Mouse (Mus musculus) fibroblast of lung, adult 2 months (primary cell): ENCODE measurements at regions not wholly inside any gene's neighbourhood (a gene's known extent, or its start where the extent isn't known, plus 50 kb on each side); places are given as distances from the start of the nearest gene placed in this dataset.

Experiments
- DNase-seq: peaks from one replicate; pipeline ENCODE4 v3.0.0-alpha.2; 2011; ENCODE audit warnings: low read depth

DNA sequence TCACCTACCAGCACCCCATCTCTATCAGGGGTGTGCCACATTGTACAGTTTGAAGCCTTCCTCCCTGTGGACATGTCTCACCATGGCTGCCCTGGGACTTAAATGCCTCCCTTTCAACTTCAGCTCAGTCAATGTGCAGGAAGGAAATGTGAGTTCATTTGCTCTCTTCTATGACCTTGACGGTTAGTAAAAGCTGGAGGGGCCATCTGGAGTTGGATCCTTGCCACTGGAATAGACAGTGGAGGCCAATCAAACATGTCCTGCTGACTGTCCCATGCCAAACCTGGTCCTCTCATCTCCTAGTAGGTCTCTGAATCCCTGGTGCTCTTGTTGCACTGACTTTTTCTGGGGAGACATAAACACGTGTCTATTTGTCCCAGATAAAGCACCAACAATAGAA is 220.2 kb downstream of the Abcc12 start:
- no peak for DNase-seq

DNA sequence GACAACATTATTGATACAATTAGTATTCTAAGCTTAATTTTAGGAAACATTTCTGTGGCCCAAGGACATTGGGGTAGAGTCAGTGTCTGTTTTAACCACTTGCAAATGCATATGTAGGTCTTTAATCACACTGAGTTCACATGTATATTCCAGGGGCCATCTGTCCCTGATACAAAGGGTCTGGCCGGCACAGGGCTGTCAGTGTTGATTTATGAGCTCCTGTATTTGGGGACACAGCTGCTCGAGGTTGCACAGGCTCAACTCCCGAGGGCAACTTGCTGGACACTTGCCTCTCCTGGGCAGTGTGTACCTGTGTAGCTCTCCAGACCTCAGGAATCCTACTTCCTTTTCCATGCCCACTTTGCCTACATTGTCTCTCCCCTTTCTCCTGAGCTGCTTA is 221.0 kb downstream of the Abcc12 start:
- no peak for DNase-seq

DNA sequence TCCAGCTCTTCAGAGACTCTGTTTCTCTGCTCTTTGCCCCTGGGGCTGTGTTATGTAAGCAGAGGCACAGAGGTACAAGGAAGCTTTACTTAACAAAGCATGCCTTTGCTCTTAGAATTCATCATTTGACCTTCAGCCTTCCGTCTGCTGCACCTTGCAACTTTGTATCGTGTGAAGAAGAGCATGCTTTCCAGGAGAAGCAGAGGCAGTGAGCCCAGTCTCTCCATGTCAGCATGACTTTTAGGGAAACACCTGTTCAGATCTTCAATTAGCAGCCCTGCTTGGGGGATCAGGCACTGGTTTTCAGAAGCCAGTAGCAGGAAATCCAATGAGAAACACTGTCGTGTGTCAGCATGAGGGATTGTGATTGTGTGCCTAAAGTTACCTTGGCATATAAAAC is 226.7 kb downstream of the Abcc12 start:
- DNase-seq, result no peak

DNA sequence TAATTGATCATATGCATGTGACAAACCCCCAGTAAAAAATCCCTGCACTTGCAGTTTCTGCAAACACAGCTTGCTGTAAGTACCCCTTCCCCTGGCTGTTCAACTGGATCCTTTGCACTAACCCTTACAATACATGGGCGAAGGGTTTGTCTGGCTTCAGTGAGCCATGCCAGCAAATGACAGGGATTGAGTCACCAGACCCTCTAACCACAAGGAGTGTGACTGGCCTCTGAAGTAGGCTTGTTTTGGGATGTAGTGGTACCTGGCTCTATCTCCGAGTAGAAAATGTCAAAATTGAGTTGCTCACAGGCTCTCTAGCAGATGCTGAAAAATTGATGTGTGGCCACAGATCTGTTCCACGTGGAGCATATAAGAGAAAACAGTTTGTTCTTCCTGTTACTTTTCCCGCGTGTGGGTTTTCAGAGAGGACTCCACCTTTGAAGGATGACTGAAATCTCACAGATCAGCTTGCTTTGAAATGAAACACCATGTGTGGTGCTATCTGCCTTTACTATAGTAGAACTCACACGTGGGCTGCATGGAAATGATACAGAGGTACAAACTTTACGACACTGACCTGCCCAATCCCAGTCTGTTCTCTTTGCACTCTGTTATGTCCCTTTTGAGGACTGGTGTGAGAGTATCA is 228.8 kb downstream of the Abcc12 start:
- DNase-seq, result no peak

DNA sequence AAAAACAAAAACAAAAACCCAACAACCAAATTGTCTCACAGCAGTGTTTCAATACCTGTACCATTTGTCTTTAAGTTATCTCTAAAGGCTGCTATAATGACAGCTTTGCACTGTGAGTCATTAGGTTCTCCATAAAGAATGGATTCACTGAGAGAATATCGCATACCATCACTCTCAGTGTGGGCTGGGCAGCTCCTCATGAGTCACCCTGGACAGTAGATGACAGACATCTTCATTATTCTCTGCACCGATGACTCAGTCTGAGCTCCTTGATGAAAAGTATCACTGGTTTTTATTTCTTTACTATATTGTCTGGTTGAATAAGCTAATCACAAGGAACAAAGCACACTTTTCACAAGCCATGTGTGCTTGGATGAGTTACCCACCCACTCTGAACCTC is 230.4 kb downstream of the Abcc12 start:
- no peak for DNase-seq

DNA sequence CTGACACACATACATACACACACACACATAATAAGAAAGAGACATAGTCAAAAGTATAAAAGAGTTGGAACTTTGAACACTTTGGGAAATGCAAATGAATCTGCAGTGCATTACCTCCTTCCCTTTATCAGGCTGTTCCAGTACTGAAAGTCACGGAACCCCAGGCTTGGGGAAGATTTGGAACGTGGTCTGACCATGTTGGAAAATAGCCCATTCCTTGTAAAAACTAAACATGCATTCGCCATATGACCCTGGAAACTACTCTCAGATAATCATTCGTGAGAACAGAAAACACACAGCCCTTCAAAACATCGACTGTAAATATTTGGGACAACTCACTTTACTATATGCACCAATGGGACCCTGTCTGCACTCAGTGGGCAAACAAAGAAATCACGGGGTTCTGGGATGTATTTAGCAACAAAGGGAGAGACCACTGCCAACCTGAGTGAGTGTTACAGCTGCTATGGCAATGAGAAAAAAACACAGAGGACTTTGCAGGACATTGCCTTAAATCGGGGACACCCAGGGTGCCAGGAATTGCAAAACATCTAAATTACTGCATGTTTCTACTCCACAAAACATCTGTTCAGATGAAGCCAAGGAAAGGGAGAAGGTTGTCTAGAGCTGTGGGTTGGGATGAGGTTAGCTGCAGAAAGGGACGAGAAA is 238.3 kb downstream of the Abcc12 start:
- no peak for DNase-seq

DNA sequence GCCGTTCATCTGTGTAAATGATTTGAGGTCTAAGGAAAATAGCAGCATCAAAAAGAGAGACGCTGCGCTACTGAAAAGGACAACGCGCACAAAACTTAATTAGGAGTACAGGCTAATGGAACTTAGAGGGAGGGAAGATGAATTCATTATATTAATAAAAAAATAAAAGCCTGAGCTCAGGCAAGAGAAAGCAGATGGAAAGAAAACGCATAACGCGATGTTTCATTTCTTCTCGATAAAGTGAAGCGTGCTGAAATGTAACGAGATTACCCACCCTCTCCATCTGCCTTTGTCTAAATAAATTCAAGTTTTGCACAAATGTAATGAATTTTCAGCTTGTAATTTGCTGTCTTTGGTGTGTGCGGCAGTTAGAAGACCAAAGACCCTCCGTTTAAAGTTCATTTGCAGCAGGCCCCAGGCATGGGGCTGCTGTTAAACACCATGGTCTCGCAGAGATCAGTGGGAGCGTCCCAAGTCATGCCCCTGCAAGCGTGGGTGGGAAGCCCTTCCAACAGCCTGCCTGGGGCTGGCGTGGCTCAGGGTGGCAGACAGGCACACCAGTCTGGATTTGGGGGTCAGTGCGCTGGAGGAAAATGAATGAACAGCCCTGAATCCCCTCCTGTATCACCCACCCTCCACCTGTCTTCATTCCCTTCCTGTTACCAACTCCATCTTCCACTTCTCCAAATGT is 241.8 kb downstream of the Abcc12 start:
- DNase-seq, result no peak

DNA sequence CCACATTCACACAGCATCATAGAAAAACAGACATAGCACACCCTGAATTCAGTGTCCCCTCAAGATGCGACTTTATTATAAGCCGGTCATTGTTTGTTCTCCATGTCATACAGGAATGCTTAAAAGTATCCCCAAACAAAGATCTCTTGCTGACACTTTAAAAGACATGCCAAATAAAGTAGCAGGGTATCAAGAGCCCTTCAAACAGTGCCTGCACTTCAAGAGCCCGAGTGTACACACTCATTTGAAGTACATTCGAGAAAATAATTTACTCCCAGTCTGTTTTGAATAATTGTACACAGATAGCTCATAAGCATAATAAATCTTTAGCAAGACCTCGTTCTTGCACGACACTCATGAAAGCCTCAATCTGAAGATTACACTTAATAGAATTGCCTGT is 249.1 kb downstream of the Abcc12 start:
- no peak for DNase-seq

DNA sequence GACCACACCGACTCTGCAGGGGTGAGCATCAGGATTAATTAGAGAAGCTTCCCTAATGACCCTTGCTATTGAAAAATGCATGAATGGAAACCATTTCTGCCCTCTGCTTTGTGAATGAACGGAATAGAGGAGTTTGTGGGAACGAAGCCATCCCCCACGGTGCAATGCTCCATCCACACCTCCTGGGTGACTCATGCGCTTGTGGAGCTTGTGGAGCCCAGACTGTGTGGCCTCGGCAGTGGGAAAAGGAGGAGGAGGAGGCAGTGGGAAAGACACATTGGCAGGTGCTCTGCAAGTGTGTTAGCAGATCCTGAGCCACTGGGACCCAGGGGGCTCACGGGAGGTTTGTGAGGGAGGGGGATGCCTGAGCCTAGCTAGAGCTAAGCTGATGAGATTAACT is 251.9 kb downstream of the Abcc12 start:
- peak; percentile 44 for DNase-seq

DNA sequence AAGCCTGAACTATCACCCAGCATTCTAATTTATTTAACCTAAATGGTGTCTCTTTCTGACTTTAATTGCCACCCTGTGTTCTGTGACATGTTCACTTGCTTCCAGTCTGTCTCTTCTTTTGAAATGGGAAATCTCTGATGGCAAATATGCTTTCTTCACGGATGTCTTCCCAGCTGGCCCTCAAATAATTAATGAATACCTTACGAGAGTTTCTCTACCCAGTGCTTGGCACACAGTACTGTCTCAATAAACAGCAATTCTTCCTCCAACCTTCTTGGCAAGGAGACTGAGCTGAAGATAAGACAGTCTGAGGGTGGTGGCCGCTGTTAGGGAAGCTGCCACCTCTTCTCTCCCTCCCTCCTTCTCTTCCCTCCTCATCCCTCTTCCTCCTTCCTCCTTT is 252.5 kb downstream of the Abcc12 start:
- no peak for DNase-seq

DNA sequence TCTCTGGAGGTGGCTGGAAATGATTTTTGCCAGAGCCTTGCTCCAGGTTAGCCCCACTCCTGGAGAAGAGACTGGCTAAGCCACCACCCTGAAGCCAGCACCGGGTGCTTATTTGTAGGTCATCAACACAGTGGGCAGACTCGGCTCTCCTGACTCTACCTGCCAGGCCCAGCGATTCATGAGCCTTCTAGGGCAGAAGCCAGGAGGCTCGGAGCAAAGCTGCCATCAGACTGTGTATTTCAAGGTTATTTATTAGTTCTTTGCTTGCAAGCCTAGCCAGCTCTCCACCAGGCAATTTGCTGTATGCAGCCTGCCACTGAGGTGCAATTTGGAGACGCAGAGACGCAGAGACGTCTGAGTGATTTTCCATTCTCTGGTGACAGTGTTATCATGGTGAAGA is 255.4 kb downstream of the Abcc12 start:
- DNase-seq, result no peak

DNA sequence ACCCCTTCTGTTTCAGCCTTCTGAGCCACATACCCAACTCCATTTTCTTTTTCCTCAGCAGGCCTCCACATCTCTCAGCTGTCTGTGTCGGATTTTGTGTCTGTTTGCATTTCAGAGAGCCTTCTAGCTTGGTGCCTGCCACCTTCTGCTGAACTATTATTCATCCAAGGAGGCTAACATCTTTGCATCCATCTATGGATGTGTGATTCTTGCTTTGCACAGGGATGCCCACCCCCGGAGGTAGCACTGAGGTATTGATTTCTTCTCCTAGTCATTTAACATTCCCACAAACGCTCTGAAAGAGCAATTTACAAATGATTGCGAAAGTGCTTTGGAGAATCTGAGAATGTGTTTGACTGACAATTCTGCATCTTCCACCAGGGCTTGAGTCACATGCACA is 255.9 kb downstream of the Abcc12 start:
- DNase-seq, result no peak

DNA sequence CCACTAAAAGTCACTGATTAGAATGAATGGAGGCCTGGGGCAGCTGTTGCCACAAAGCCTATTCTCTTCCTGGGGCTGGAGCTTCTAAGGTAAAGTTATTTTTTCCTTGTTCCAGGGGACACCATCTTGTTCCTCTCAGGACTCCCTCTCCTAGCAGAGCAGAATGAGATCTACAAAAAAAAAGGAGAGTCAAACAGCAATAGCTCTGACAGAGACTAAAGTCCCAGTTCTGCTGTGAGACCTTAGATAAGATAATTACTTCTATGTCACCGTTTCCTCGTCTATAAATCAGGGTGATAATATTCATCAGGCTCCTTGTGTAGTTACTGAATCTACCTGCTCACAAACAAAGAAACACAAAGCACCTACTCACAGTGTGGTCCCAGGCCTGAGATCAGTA is 256.7 kb downstream of the Abcc12 start:
- no peak for DNase-seq

DNA sequence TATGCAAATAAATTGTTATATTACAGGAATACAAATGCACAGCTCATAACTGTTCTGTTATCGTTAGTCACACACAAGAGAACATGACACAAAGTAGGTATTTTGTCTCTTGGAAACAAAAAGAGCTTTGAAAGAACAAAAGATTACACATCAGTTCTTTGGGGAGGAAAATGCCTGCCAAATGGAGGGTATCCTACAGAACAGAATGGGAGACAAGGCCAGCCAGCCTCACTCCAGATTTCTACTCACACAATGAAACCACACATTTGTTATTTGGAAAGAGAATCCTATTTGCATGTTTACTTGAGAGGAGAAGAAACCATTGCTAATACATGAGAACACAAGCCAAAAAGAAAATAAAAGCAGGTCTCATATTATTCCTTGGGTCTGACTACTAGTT is 258.0 kb downstream of the Abcc12 start:
- no peak for DNase-seq

DNA sequence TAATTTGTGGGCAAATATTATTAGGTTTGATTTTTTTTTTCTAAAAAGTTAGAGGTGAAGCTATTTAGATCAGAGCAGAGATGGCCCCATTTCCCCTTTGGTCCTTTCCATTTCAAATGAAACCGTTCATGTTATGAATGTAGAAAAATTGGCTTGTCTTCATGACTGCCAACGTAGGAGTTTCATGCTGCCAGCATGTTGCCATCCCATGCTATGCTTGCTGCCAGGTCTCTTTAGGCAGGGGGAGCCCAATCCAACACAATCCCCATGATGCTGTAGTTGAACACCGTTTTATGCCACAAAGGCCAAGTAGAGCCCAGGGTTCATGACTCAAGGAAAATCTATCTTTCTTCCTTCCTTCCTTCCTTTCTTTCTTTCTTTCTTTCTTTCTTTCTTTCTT is 259.5 kb downstream of the Abcc12 start:
- no peak for DNase-seq

DNA sequence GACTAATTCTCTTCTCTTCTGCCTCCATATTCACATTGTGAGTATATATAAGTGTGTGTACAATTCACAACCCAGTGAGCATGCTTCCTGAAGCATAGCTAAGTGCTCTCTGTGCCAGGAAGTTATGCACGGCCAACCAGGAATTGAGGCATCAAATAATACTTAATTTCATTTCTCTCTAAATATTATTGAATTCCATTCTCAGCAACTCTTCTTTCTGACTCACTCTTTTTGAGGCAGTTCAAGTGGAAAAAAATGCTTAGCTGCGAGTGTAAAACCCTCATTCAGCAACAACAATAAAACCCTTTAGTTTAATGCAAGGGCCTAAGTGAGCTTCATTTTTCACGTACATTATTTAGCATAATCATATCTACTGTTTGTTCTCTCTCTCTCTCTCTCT is 262.0 kb downstream of the Abcc12 start:
- DNase-seq, result no peak

DNA sequence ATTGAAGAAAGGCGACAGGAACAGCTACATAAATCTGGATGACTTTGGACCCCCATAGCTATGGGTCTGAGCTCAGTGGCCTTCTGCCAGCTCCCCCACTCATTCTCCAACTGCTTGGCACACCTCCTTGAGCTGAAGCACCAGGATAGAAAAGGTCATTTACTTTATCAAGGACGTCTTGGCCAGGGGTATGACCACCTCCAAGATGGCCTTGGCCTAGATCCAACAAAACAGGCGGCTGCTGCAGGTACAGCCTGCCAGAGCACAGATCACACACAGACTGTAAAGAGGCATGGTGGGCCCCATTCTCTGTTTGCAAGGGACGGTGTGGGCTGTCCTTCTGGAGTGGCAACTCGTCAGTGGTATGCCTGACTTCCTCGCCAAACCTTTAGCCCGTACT is 264.2 kb downstream of the Abcc12 start:
- DNase-seq, result no peak

DNA sequence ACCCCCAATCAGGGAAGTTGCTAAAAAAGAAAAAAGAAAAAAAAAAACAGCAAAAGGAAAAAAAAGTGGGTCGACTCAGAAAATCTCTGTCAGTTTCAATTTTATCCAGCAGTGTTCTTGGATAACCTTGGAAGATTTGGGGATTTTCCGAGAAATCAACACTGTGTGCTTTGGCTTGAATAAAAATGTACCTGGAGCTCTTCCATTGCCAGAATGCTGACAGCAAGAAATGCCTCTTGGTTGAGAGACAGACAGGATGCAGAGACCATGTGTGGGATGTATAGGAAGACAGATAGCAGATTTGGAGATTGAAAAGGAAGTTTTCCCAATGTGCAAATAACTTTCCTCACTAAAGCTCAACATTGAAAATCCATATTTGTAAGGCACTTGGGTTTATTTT is 271.0 kb downstream of the Abcc12 start:
- DNase-seq, result no peak

DNA sequence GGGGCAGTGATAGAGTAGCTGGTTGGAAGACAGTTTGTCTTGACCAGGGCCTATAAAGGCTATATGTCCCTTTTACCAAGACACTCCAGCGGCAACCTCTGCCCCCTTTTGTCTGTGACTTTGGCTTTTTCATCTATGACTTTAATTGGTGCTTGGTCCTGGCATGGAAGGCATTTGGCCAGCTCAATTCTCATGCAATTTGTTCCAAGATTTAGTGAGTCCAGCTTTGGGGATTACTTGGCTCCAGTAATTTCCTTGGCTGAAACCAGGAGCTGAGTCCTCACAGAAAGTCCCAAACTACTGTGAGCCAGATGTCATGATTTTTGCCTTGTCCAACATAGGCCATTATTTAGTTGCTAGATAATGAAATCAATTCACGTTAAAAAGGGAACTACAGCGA is 273.1 kb downstream of the Abcc12 start:
- no peak for DNase-seq

DNA sequence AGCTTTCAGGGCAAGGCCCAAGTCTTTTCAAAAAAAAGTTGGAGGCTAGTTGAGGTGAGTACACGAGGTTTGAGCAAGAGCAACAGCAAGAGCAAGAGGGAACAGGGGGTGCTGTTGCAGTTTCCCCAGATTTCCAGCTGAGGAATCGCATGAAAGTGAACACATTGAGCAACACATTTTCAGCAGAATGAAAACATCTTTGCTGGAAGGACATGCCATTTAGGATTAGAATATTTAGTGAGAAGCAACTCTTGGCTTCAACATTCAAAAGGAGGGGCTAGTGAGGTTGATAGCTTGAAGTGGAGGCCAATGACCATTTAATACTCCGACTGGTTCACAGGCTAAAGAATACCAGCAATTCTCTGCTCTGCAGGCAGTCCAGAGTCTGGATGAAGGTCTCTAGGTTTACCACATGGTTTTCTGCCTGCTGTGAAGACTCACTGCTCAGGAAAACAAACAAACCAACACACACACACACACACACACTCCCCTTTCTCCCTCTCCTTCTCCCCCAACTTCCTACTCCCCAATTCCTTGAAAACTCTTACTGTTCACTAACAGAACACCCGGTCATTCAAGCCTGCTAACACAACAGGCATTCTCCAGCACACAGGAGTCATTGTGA is 278.5 kb downstream of the Abcc12 start:
- DNase-seq, result no peak

DNA sequence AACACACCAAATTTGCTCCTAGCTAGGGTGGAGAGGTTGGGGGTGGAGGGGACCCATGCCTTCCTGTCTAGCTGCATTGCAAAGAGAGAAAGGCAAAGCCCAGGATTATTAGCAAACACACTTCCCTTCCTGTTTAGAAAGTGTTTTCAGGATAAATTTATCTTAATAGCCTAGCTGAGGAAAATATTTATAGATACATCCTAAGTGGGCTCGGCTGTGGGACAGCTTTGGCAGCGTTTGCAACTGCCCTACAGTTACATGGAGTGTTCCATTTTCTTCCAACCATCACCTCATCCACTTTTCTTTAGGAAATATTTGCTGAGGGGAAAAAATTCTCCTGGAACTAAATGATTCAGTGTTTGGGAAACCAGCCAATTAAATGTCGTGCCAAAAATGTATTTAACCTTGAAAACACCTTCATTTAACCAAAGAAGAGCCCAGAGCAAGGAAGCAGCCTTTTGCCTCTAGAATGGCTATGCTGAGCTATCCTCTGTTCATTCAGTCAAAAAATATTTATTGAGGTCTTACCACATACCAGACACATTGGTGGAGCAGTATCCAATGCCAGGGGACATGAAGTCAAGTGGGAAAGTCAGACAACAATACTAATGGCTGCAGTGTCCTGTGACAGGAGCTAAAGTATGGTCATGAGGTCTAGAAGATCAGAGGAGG is 291.6 kb downstream of the Abcc12 start:
- DNase-seq, result no peak

DNA sequence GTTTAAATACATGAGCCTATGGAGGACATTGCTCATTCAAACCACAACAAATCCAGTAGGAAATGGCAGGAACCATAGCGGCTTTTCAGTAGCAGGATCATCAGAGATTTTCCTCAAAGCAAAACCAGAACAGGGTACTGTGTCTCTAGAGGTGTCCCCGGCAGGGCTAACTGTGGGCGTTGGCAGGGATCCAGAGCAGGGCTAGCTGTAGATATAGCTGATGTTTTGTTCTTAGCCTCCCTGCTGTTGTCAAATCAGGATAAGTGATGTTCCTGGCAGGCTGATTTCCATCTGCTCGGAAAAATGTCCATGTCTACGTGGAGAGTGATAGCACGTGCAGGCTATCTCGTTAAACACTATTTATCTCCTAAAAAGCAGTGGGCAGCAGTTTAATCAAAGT is 297.6 kb downstream of the Abcc12 start:
- no peak for DNase-seq
